Mouse (Mus musculus): ENCODE measurements around the gene Wdr92. TPM values are rescaled to one million over a fixed set of nuclear protein-coding genes. Genes with fewer than 3 reads are reported as not detected.

Gene Wdr92
- polyA plus RNA-seq (2015; fragmentation: Nextera tagmentation; extraction: Ambion mirVana), result 23.8 and 29.3 TPM in 2 replicates

DNA sequence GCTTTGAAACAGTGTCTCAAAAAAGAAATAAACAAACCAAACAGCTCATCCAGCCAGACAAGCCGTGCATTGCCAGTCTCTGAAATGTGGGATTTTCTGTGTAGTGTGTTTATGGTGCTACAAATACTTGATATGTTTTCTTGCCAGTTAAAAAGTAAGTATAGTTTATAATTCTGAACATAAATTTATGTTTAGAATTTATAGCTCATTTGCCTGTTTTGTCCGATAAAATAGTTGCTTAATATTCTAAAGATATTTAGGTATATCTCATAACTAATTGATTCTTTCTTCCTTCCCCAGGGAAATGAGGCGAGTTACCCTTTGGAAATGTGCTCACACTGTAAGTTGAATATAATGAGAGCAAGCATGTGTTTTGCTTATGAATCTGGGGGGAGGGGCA, at the start of gene Wdr92:
Gene Wdr92 (plus strand): TSS at position 301 of the 400 bp plus-strand sequence.
- Histone ChIP-seq H3K4me3 (replicated peaks) (no peak within 1 kb of the TSS), H3K4me2 (no peak within 1 kb of the TSS), H3K36me3 (no peaks in the 10 kb centered on the region), H3K27me3 (replicated peaks) (no peaks in the 10 kb centered on the region), H3K9me3 (no peaks in the 10 kb centered on the region), H3K27ac (no peak within 1 kb of the TSS), H3K9ac (no peak within 1 kb of the TSS), H3K4me1 (no peaks in the 10 kb centered on the region)
- 78% methylated on average over 3 of the region's 3 CpGs for WGBS
- no peak for ATAC-seq (ENCODE audit: insufficient read depth, low FRiP score, low read depth)

DNA sequence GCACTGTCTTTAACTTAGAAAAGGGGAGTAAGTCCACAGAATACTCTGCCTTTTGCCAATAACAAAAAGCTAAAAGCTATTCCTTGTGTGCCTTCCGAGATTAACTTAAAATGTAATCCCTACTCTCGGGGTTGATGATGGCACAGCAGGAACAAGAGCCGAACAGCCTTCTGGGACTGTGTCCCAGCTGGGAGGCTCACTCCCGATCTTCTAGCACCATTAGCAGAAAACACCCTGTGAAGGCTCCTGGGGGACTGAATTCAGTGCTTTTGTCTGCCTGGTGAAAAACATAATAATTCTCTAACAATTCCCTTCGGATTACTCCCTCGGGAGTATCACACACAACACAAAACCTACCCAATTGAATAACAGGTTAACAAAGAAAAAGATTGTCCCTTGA, 46.3 kb upstream of the Wdr92 start:
- Histone ChIP-seq H3K4me1 (no peaks in the 10 kb centered on the region), H3K9me3 (no peaks in the 10 kb centered on the region), H3K27me3 (replicated peaks) (no peaks in the 10 kb centered on the region), H3K4me2 (no peak overlapping the region), H3K4me3 (replicated peaks) (no peak overlapping the region), H3K36me3 (no peaks in the 10 kb centered on the region), H3K27ac (no peak overlapping the region), H3K9ac (no peak overlapping the region)
- ATAC-seq (ENCODE audit: insufficient read depth, low FRiP score, low read depth), result no peak
- WGBS, result 45% methylated on average over 6 of the region's 6 CpGs

DNA sequence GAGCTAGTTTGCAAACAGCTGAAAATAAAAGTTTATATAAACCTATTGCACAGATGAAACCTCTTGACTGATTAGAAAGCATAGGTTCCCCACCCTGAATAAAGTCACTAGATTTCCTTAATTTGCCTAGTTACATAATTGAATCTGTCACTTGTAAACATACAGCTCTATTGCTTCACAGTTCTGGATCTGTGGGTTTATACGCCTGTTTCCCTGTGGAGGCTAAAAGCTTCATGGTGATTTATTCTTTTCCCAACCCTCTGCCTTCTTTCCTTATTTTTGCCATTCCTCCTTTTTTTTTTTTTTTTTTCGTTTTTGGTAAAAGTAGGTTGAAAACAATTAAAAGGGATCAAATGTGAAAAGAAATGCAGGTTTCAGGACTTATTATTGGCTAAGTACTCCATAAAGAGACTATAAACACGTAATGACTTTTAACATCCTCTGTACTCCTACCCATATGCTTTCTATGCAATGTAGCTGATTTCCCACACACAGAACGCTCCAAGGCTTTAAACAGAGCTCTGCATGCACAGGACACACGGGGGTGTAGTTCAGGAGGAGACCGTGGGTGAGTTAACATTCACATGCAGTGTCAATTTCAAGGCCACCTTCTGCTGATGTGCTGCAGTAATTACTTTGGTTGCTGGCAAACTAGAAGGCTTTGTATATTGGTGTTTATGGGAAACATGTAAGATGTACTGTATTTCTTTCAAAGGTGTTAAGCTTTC, 43.4 kb upstream of the Wdr92 start:
- Histone ChIP-seq H3K4me2 (no peak overlapping the region), H3K4me1 (no peaks in the 10 kb centered on the region), H3K9ac (no peak overlapping the region), H3K27ac (no peak overlapping the region), H3K9me3 (no peaks in the 10 kb centered on the region), H3K36me3 (no peaks in the 10 kb centered on the region), H3K27me3 (replicated peaks) (no peaks in the 10 kb centered on the region), H3K4me3 (replicated peaks) (no peak overlapping the region)
- ATAC-seq (ENCODE audit: insufficient read depth, low FRiP score, low read depth), result no peak
- 58% methylated on average over 6 of the region's 6 CpGs for WGBS

DNA sequence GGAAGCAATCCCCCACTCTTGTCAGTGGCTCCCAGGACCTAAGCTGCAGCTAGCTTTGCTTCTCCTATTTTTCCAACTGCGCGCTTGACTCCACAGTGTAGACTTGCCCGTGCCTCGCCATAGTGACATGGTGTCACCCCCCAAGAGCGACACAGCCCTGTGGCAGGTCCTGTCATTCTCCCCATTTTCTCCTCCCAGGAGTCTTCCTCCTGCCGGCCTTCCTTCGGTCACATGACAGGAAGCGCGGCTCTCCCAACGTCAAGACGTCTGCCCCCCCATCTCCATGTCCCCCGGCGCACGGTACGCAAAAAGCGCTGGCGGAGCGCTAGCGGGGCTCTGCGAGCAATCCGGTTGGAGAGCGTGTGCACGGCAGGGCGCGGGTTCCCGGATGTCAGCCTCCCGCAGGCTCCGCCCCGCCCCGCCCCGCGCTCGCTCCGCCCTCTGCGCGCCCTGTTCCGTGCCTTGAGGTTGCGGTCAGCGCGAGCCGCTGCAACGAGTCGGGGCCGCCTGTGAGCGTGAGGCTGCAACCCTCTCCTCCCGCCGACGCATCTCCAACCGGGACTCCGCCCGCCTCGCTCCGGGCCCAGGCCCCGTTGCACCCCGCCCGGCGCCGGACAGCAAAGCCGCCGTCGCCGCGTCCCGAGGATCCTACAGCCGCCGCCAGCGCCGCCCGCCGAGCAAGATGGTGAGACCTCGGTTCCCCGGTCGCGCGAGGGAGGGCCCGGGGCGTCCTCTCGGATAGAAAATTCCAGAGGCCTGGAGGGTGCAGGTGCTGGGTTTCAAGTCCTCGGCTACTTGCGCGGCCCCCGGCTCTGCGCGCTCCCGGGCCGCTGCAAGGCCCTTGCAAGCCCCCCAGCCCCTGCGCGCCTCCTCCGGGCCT, 22.8 kb upstream of the Wdr92 start, which contains the start of gene Ppp3r1:
Gene Ppp3r1 (plus strand): TSS at position 406 of the 880 bp plus-strand sequence.
- peak within 1 kb of the TSS; percentile 96 for H3K9ac ChIP-seq
- under 1% methylated on average over 88 of the region's 89 CpGs for WGBS

DNA sequence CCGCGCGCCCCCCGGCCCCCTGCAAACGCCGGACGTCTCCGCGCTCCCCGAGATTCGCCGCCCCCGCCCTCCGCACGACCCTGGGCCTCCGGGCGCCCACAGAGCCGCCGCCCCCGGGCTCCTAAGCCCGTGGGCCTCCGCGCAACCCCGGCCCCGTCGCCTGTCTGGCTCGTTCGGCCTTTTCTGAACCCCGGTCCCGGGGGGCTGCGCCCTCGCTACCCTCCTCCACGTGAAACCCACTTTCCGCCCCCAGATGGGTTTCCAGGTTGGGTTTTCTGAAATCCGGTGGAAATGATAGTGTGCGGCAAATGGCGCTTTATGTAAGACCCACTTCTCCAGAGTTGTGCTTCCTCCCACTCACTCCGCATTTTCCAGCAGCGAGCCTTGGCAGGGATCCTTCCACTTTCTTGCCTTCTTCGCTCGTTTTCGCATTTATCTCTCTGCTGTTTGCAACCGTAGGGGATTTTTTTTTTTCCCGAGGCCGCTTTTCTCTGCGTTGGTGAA, 22.1 kb upstream of the Wdr92 start:
- under 1% methylated on average over 46 of the region's 46 CpGs for WGBS
- Histone ChIP-seq H3K9me3 (no peaks in the 10 kb centered on the region), H3K4me3 (replicated peaks) (peak overlapping the region; percentile 98), H3K27ac (peak overlapping the region; percentile 98), H3K36me3 (no peaks in the 10 kb centered on the region), H3K4me1 (peaks cover 21% of the 10 kb centered on the region), H3K27me3 (replicated peaks) (no peaks in the 10 kb centered on the region), H3K4me2 (peak overlapping the region; percentile 55), H3K9ac (peak overlapping the region; percentile 96)
- peak; percentile 29 for ATAC-seq (ENCODE audit: insufficient read depth, low FRiP score, low read depth)

More for the DNA sequence above, 22.8 kb upstream of the Wdr92 start, which contains the start of gene Ppp3r1:
- Histone ChIP-seq H3K4me1 (peaks cover 21% of the 10 kb centered on the region), H3K27me3 (replicated peaks) (no peaks in the 10 kb centered on the region), H3K4me2 (peak within 1 kb of the TSS; percentile 70), H3K4me3 (replicated peaks) (peak within 1 kb of the TSS; percentile 98), H3K36me3 (no peaks in the 10 kb centered on the region), H3K27ac (peak within 1 kb of the TSS; percentile 98), H3K9me3 (no peaks in the 10 kb centered on the region)
- peak; percentile 97 for ATAC-seq (ENCODE audit: insufficient read depth, low FRiP score, low read depth)

DNA sequence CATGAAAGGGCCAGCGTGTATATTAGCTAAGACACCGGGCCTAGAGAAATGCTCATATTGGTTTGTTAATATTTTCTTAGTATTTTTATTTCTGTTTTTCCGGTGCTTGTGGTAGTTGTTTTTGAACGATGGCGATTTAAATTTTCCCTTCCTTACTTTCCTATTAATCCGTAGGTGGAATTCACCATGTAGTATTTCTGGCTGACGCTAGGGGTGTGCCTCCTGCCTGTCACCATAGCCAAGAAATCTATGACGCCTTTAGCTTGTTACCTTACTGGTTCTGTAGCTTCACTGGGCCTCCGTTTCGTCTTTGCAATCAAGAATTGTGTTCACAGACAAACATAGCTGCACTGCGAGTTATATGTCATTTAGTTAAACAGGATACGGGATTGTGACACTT, 21.7 kb upstream of the Wdr92 start:
- H3K27me3 ChIP-seq (replicated peaks), result no peaks in the 10 kb centered on the region
- no peaks in the 10 kb centered on the region for H3K36me3 ChIP-seq
- peak overlapping the region; percentile 98 for H3K4me3 ChIP-seq (replicated peaks)
- no peak for ATAC-seq (ENCODE audit: insufficient read depth, low FRiP score, low read depth)
- H3K4me1 ChIP-seq, result peaks cover 21% of the 10 kb centered on the region
- peak overlapping the region; percentile 96 for H3K9ac ChIP-seq
- under 1% methylated on average over 12 of the region's 12 CpGs for WGBS
- peak overlapping the region; percentile 98 for H3K27ac ChIP-seq
- peak overlapping the region; percentile 55 for H3K4me2 ChIP-seq
- H3K9me3 ChIP-seq, result no peaks in the 10 kb centered on the region

DNA sequence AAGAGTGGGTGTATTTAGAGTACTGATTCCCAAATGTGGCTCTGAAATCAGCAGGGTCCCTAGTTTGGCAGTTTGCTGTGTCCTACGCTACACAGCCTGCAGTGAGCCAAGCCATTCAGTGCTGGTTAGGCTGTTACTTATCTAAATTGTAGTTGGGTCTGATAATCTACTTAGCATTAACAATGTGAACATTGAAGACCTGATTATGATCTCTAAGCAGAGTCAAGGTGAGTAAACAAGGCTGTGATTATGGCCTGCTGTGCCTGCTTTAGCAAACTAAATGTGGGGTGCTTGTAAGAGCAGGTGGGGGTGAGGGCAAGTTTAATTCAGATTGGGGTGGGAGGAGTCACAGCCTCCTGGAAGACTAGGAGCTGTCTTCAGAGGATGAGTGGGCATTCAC, 18.0 kb upstream of the Wdr92 start:
- Histone ChIP-seq H3K27ac (0 out of 2 replicates have a peak overlapping the region, but pooled peaks have one; percentile 8), H3K9me3 (no peaks in the 10 kb centered on the region), H3K36me3 (no peaks in the 10 kb centered on the region), H3K4me3 (replicated peaks) (no peak overlapping the region), H3K9ac (no peak overlapping the region), H3K4me2 (0 out of 2 replicates have a peak overlapping the region, but pooled peaks have one; percentile 1), H3K27me3 (replicated peaks) (no peaks in the 10 kb centered on the region), H3K4me1 (peaks cover 28% of the 10 kb centered on the region)
- no peak for ATAC-seq (ENCODE audit: insufficient read depth, low FRiP score, low read depth)
- WGBS, result 60% methylated on average over 1 of the region's 1 CpGs

DNA sequence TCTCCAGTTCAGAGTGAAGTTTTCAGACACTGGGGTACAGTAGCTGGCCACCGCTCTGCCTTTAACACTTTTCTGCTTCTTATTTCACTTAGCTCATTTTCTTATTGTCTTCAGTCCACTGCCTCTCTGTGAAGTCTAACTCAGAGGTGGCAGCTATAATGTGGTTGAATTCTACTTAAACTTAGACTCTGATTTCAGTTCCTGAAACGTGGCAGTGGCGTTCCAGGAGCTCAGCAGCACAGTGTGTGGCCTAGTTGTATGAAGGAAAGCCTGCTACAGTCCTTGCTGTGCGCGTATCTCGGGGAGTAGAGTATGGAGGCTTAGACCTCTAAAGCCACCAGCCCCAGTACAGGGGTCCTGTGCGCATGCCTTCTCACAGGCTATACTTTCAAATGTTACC, 15.3 kb upstream of the Wdr92 start:
- Histone ChIP-seq H3K4me1 (peaks cover 25% of the 10 kb centered on the region), H3K9me3 (no peaks in the 10 kb centered on the region), H3K4me3 (replicated peaks) (no peak overlapping the region), H3K27ac (no peak overlapping the region), H3K4me2 (no peak overlapping the region), H3K9ac (no peak overlapping the region), H3K27me3 (replicated peaks) (no peaks in the 10 kb centered on the region), H3K36me3 (no peaks in the 10 kb centered on the region)
- no peak for ATAC-seq (ENCODE audit: insufficient read depth, low FRiP score, low read depth)
- WGBS, result 80% methylated on average over 7 of the region's 7 CpGs

DNA sequence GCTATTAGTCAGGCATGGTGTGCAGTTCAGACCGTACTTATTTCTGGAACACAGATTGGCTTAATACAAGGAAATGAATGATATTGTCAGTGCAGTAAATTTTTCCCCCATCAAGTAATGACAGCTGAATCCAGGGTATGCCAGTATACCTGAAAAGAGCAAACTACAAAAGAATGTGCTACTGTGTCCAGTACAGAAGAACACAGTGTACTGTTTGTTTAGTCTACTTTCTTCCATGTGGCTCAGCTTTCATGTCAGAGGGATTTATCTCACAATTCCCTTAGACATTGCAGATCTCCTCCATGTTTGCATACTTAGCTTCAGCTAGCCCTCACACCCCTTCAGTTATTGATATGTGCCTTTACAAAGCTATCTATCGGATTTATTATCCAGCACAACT, 12.6 kb upstream of the Wdr92 start:
- 53% methylated on average over 2 of the region's 2 CpGs for WGBS
- no peaks in the 10 kb centered on the region for H3K9me3 ChIP-seq
- no peak overlapping the region for H3K4me2 ChIP-seq
- ATAC-seq (ENCODE audit: insufficient read depth, low FRiP score, low read depth), result 0 out of 2 replicates have a peak, but pooled peaks have one; percentile 50
- no peak overlapping the region for H3K27ac ChIP-seq
- no peak overlapping the region for H3K9ac ChIP-seq
- H3K4me3 ChIP-seq (replicated peaks), result no peak overlapping the region
- H3K4me1 ChIP-seq, result peaks cover 12% of the 10 kb centered on the region
- peaks cover 7% of the 10 kb centered on the region; the same call in 1 of the 2 replicates for H3K36me3 ChIP-seq
- H3K27me3 ChIP-seq (replicated peaks), result no peaks in the 10 kb centered on the region

DNA sequence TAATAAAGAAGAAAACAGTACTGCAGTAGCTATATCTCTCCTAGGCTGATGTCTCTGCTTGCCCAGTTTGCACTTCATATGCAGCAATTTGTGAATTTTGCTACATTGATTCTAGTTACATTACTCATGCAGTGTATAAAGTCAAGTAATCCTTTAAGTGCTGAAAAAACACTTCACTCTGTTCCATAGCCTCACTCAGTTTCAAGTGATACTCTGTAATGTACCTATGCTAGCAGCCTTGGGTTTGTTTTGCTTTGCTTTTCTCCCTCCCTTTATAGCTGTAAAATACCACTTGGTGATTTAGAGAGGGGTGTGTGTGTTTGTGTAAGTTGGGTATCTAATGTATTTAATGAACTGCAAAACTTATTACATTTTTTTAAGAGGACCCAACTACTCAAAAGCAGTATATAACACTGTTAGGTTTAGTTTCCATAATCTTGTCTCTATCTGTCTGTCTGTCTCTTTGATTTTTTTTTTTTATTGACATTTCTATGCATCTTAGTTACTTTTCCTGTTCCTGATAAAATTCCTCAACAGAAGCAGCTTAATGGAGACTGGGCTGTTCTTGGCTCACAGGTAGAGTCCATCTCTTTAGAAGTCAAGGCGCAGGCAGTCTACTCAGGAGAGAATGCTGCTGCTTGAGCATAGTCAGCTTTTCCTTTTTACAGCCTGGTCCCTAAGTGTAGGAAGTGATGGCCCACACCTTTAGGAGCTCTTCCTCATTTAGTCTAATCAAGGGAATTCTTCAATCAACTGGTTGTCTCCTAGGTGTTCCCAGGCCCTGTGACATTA, 10.8 kb upstream of the Wdr92 start:
- H3K27ac ChIP-seq, result no peak overlapping the region
- no peak overlapping the region for H3K4me2 ChIP-seq
- no peaks in the 10 kb centered on the region for H3K27me3 ChIP-seq (replicated peaks)
- no peak overlapping the region for H3K9ac ChIP-seq
- H3K9me3 ChIP-seq, result no peaks in the 10 kb centered on the region
- H3K4me3 ChIP-seq (replicated peaks), result no peak overlapping the region
- peaks cover 7% of the 10 kb centered on the region for H3K4me1 ChIP-seq
- peaks cover 7% of the 10 kb centered on the region; the same call in 1 of the 2 replicates for H3K36me3 ChIP-seq
- ATAC-seq (ENCODE audit: insufficient read depth, low FRiP score, low read depth), result no peak
- WGBS, result 87% methylated on average over 1 of the region's 1 CpGs

DNA sequence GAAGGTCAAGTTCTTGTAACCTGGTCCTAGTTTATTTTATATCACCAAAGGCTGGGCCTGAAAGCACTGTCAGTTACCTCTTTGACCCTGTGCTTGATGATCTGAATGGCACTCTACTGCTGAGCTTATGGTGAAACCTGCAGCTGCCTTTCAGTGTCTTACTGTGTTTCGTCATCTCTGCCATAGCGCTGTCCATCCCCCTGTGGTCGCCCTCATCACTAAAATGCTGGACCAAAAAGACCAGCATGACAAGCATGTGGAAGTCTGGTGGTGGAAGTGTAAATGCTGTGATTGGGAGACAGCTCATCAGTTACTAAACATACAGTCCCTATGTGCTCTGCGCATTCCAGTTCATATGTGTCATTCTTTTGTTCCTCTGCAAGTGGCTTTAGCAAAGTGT, 9.6 kb upstream of the Wdr92 start:
- Histone ChIP-seq H3K27ac (no peak overlapping the region), H3K27me3 (replicated peaks) (no peaks in the 10 kb centered on the region), H3K9me3 (no peaks in the 10 kb centered on the region), H3K4me3 (replicated peaks) (no peak overlapping the region), H3K36me3 (peaks cover 7% of the 10 kb centered on the region; the same call in 1 of the 2 replicates), H3K9ac (no peak overlapping the region), H3K4me1 (peaks cover 3% of the 10 kb centered on the region), H3K4me2 (no peak overlapping the region)
- WGBS, result 91% methylated on average over 4 of the region's 4 CpGs
- ATAC-seq (ENCODE audit: insufficient read depth, low FRiP score, low read depth), result no peak
